Mouse (Mus musculus): ENCODE measurements around the gene Tmem47.

Gene Tmem47

DNA sequence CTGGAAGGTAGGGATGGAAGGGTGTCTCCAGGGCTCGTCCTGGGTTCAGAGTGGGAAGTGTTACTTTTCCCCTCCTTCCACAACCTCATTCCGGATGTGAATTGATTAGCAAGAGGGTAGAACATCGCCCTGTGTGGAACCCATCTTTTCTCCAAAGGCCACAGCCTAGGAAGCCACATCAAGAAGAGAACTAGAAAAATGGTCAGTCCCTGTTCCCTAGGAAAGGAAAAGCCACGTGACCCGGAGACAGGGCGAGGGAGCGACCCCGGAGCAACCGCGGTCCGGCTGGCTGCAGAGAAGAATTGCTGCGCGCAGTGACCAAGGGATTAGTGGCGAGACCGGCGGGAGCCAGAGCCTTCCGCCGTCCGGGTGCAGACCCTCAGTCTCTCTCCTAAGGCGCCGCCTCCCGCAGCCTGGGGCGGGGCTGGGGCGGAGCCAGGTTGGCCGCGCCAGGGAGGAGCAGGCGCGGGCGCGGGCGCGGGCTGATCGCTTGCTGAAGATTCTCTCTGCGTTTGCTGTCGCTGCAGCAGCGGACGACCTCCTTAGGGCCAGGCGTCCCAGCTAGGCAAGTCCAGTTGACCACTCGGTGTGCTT is at the start of gene Tmem47:
Gene Tmem47, plus strand, starts transcription at position 489 of the 594 bp plus-strand sequence.
- TF ChIP-seq GATA4 (IDR thresholded peaks at IDR 0.05; ENCODE audit: insufficient replicate concordance, low read length), result no peak; the same call in 1 of the 2 replicates

DNA sequence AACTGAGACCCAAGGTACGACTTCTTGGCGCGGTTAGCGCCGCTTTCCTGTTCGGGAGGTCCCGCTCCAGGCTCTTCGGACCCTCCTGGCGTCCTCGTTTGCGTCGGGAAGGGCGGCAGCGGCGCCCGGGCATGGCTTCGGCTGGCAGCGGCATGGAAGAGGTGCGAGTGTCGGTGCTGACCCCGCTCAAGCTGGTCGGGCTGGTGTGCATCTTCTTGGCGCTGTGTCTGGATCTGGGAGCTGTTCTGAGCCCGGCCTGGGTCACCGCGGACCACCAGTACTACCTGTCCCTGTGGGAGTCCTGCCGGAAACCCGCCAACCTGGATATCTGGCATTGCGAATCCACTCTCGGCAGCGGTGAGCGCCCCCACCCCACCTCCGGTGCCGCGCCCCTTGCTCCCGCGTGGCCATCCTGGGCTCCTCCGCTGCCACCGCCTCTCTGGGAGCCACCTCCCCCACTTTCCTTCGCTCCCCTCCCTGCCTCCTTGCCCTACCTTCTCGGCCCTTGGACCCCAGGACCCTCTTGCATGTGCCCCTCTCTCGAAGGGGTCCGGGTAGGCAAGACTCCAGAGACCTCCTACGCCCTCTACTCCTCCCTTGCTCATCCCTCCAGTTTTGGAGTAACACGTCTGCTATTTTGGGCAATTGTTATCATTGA is 435 bp downstream of the Tmem47 start:
- TF ChIP-seq GATA4 (IDR thresholded peaks at IDR 0.05; ENCODE audit: insufficient replicate concordance, low read length), result no peak

DNA sequence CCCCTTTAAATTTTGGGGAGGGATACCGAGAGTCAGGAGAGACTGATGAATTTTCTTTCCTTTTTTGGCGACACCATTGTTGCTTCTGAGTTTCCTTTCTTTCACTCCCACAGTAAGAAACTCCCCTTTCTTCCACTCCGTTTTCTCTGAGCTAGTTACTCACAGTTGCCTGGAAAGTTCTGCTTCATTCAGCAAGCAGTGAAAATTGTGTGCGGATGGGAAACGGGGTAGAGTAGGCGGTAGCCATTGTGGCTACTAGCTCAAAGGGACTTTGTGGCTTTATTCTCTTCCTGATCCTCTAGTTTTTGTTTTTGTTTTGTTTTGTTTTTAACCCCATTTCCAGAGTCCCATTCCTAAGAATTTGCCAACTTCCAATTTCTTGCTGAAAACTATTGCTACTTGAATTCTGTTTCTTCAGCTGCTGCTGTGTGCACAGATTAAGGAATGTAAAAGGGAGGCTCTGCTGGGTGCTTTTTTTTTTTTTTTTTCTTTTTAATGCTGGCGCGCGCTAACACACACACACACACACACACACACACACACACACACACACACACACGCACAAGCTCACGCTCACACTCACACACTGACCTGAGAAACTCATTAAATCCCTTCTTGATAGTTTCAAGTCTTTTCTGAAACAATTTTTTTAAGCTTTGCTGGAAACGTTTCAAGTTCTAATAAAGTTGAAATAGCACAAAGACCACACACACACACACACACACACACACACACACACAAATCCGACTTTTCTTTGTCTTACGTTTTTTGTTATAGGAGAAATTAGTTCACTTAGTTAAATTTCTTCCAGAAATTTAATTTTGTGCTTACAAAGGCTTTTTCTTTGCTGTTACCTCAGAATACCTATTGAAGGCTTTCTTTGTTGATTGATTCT is 1.5 kb downstream of the Tmem47 start:
- TF ChIP-seq GATA4 (IDR thresholded peaks at IDR 0.05; ENCODE audit: insufficient replicate concordance, low read length), result no peak

DNA sequence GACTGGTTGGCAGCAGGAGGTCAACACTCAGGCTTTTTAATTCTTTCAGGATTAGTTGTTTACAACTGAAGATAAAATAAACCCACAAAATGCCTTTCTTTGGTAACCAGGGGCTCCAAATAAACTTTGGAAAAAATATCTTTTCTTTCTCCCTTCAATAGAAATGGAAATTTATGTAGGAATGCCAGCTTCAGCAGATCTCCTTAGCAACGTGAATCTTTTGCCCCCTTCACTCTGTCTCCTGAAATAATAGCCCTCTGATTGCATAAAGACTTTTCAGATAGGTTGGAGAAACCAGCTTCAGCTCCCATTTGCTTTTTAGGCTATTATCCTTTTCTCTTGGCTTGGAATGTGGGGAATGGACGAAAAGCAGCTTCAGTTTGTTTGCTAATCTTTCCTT is 2.2 kb downstream of the Tmem47 start:
- no peak for TF ChIP-seq GATA4 (IDR thresholded peaks at IDR 0.05; ENCODE audit: insufficient replicate concordance, low read length)

DNA sequence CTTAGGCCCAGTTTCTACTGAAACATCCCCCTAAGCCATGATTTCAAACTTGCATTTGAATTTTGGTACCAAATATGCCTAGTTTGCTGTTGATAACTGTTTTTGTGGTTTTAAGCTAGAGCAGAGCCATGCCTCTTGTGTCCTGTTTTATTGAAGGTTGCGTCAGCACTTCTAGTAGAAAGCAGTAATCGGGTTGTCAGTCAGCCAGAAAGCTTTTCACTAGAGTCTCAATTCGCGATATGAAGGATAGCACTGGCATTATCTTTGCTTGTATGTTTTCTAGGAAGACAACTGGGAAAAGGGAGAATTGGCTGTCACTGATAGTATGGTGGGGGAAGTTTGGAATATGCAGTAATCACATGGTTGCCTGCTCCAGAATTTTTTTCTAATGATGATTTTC is 3.3 kb downstream of the Tmem47 start:
- TF ChIP-seq GATA4 (IDR thresholded peaks at IDR 0.05; ENCODE audit: insufficient replicate concordance, low read length), result no peak

DNA sequence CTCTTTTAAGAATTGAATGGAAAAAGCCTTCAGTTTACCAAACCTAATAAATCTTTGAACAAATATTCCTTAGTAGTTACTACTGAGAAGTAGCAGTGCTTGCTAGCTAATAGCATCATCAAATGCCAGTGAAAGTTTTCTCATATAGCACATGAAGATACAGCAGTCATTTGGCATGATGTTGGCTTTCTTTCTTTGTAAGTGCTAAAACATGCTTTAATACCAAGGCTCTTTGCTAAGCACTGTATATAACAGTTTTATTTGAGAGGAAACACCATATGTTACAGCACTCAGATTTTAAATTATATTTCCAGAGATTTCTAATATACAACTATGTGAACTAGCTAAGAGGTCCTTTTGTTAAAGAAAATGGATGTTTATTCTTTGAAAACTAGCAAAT is 8.0 kb downstream of the Tmem47 start:
- TF ChIP-seq GATA4 (IDR thresholded peaks at IDR 0.05; ENCODE audit: insufficient replicate concordance, low read length), result no peak

DNA sequence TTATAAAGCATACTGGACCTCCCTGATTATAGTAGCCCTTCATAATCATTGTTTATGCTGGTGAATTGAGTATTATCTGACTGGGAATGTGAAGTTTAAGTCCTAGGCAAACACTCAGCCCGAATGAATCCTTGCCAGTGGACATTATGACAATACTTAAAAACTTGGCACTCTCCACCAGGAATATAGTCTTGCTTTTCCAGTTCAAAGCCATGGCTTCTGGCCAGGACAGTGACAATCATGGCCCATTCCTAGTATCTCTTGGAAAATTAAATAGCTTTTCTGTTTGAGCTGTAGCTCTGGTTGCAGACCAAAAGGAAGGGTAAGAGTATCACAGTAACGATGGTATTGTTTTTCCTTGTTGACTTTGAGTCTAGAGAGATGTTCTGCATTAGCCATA is 10.5 kb downstream of the Tmem47 start:
- no peak for TF ChIP-seq GATA4 (IDR thresholded peaks at IDR 0.05; ENCODE audit: insufficient replicate concordance, low read length)

DNA sequence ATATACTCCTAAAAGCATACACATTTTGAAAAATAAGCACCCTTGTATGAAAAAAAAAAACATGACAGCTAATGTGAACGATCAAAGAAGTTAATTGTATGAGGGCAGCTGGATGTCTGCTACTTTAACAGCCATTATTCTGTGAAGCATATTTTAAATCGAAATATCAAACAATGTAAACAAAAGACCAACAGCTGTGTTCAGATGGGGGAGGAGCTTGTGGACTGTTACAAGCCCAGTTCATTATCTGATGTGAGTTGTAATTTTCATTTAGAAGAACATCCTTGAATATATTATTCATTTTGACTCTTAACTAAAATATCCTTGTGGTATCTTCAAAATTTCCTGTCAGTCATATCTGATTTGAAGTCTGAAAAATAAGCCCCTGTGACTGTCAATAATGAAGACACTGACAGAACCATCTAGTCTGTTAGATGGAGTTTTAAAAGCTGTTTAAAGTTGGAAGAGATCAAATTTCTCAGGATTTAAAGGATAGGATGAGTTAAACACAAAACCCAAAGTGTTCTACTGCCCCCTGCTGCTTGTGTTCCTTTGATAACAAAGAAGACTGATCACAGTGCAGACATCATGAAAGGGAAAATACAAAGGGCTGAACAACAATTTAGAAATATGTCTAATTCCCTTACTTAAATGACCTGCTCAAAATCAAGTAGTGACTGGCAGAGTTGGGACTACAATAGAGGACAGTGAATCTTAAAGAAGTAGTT is 14.7 kb downstream of the Tmem47 start:
- TF ChIP-seq GATA4 (IDR thresholded peaks at IDR 0.05; ENCODE audit: insufficient replicate concordance, low read length), result 0 out of 2 replicates have a peak, but pooled peaks have one; percentile 8

DNA sequence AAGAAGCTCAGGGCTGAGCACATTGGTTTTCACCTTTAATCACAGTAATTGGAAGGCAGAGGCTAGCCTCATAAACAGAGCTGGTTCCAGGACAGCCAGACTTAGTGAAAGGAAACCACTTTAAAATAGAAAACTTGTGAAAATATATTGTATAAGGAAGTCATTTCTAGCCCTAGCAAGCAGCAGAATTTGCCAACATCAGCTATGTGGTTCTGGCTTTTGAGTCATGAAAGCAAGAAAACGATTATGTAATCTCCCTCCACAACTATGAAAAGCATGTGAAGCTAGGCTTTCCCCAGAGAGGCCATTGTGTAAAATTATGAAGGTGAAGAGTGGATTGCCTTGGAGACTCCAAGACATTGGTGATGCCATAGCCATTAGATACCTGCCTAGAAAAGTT is 76.9 kb downstream of the Tmem47 start:
- TF ChIP-seq GATA4 (IDR thresholded peaks at IDR 0.05; ENCODE audit: insufficient replicate concordance, low read length), result no peak

Data from liver, adult (tissue).